Comparison of ENCODE assay signal across 8 mouse cellular contexts in genomic region chr8:70866001-70866520, GRCm38 (mm10). TPM values are rescaled to one million over a fixed set of nuclear protein-coding genes. Genes with fewer than 3 reads are reported as not detected.
DNase-seq lines count a peak whose midpoint lies in the region; ATAC-seq and TF ChIP-seq lines count a peak whose summit lies in the region.

No protein-coding gene starts in this region.

- no peaks in the 10 kb centered on the region for H3K27me3 ChIP-seq in C2C12 (ENCODE audit: control insufficient read depth, insufficient read depth, insufficient read length)
- H3K27me3 ChIP-seq in forebrain, embryonic 11.5 days (ENCODE audit: control insufficient read depth, insufficient read depth, low read length) = peaks cover 7% of the 10 kb centered on the region
- H3K27me3 ChIP-seq in liver, embryonic 12.5 days (replicated peaks) = peaks cover 42% of the 10 kb centered on the region

- no peaks in the 10 kb centered on the region for H3K79me3 ChIP-seq in C2C12 (ENCODE audit: low read depth)

- no peak for TF ChIP-seq CTCF in gastrocnemius, adult 2 months (IDR thresholded peaks at IDR 0.05)
- no peak for TF ChIP-seq CTCF in C2C12 (IDR thresholded peaks at IDR 0.05; ENCODE audit: control insufficient read depth, insufficient read depth, insufficient read length)

- H3ac ChIP-seq in C2C12 (ENCODE audit: control insufficient read depth, insufficient read length, low read depth) = peak overlapping the region; percentile 29

- WGBS in forebrain, embryonic 11.5 days = 10% methylated on average over 12 of the region's 12 CpGs
- WGBS in liver, embryonic 12.5 days (ENCODE audit: insufficient replicate concordance) = 12% methylated on average over 12 of the region's 12 CpGs

- peak overlapping the region; percentile 95 for H3K27ac ChIP-seq in gastrocnemius, adult 2 months
- peak overlapping the region; percentile 96 for H3K27ac ChIP-seq in forebrain, embryonic 11.5 days (ENCODE audit: low read depth, low read length)
- H3K27ac ChIP-seq in liver, embryonic 12.5 days = peak overlapping the region; percentile 87

- H3K4me2 ChIP-seq in forebrain, embryonic 11.5 days (ENCODE audit: low read depth, low read length, severe bottlenecking) = peak overlapping the region; percentile 97
- peak overlapping the region; percentile 81 for H3K4me2 ChIP-seq in liver, embryonic 12.5 days

- H3K9me3 ChIP-seq in forebrain, embryonic 11.5 days (ENCODE audit: control insufficient read depth, low read length) = no peaks in the 10 kb centered on the region
- no peaks in the 10 kb centered on the region for H3K9me3 ChIP-seq in liver, embryonic 12.5 days (replicated peaks)

- H3K4me1 ChIP-seq in forebrain, embryonic 11.5 days (replicated peaks; ENCODE audit: control insufficient read depth, insufficient read depth, low read length) = peaks cover 28% of the 10 kb centered on the region
- peaks cover 72% of the 10 kb centered on the region for H3K4me1 ChIP-seq in liver, embryonic 12.5 days

- H3K4me3 ChIP-seq in gastrocnemius, adult 2 months = peak overlapping the region; percentile 94
- H3K4me3 ChIP-seq in C2C12 (ENCODE audit: insufficient read depth, poor library complexity, severe bottlenecking) = no peak overlapping the region
- peak overlapping the region; percentile 17 for H3K4me3 ChIP-seq in forebrain, embryonic 11.5 days (ENCODE audit: low read depth, low read length)
- peak overlapping the region; percentile 66 for H3K4me3 ChIP-seq in liver, embryonic 12.5 days

- H3K79me2 ChIP-seq in C2C12 (ENCODE audit: control insufficient read depth, insufficient read depth) = peaks cover 6% of the 10 kb centered on the region

- no peak for DNase-seq in gastrocnemius, adult 2 months
- DNase-seq in gastrocnemius, postnatal 14 days = no peak
- DNase-seq in forebrain, embryonic 11.5 days (ENCODE audit: low spot score) = no peak
- DNase-seq in ovary, postnatal 36 days (ENCODE audit: low spot score) = no peak
- DNase-seq in B cell, adult 2 months = no peak
- DNase-seq in left cerebral cortex, postnatal 14 days (ENCODE audit: low spot score in 2 of 2) = no peak

- no peak; the same call in 1 of the 2 replicates for ATAC-seq in forebrain, embryonic 11.5 days (replicated peaks; ENCODE audit: low FRiP score)
- peak; percentile 4 for ATAC-seq in liver, embryonic 12.5 days

- H3K36me3 ChIP-seq in C2C12 (ENCODE audit: control insufficient read depth, insufficient read depth) = peaks cover 6% of the 10 kb centered on the region
- H3K36me3 ChIP-seq in forebrain, embryonic 11.5 days (ENCODE audit: control insufficient read depth, insufficient read depth, low read length) = no peaks in the 10 kb centered on the region
- H3K36me3 ChIP-seq in liver, embryonic 12.5 days = peaks cover 12% of the 10 kb centered on the region

- H3K9ac ChIP-seq in forebrain, embryonic 11.5 days (ENCODE audit: low read length) = peak overlapping the region; percentile 48
- H3K9ac ChIP-seq in liver, embryonic 12.5 days = peak overlapping the region; percentile 52

- intact Hi-C loops in gastrocnemius, adult 2 months (cut with DNase I) = no loop called here
- intact Hi-C loops in gastrocnemius, postnatal 14 days (cut with DNase I; ENCODE audit: low total_unique reads) = no loop called here
- intact Hi-C loops in left cerebral cortex, postnatal 14 days (cut with DNase I) = no loop called here

TF ChIP-seq in C2C12, 6 proteins besides CTCF, POLR2A, EP300 and RAD21:
- TF ChIP-seq FOSL1 (IDR thresholded peaks at IDR 0.05; ENCODE audit: insufficient read depth, low read length, poor library complexity, severe bottlenecking) (no peak), MYOD1 (IDR thresholded peaks at IDR 0.05; ENCODE audit: control insufficient read depth, insufficient read length, low read depth) (no peak), MAX (IDR thresholded peaks at IDR 0.05) (no peak), USF1 (IDR thresholded peaks at IDR 0.05; ENCODE audit: low read depth) (no peak), CEBPB (IDR thresholded peaks at IDR 0.05; ENCODE audit: low read depth) (no peak), MYOG (IDR thresholded peaks at IDR 0.05; ENCODE audit: control insufficient read depth, extremely low read depth, insufficient read length) (no peak)

RNA-seq across cellular contexts. Expression of gene Kcnn1, which starts 3.0 kb away (rescaled TPM):
- total RNA-seq in gastrocnemius, adult 2 months (2021) = 10 to 100 TPM; 18.1 to 21.5 TPM
- total RNA-seq in gastrocnemius, postnatal 14 days (2021) = 1 to 10 TPM; 5.4 to 6.6 TPM
- 3.2 TPM for polyA plus RNA-seq in C2C12 (2012; fragmentation: generic; extraction: Trizol)
- polyA plus RNA-seq in forebrain, embryonic 11.5 days (2014; fragmentation: Nextera tagmentation; extraction: Ambion mirVana) = 9.0 and 13.4 TPM in 2 replicates
- 0.55 and 0.72 TPM in 2 replicates for polyA plus RNA-seq in liver, embryonic 12.5 days (2016; fragmentation: Nextera tagmentation; extraction: Ambion mirVana)
- total RNA-seq in left cerebral cortex, postnatal 14 days (2021) = 10 to 100 TPM; 17.2 to 19.2 TPM

RNA-seq across cellular contexts. Expression of gene Ccdc124, which starts 7.7 kb away (rescaled TPM):
- 10 to 100 TPM; 65.6 to 73.1 TPM for total RNA-seq in gastrocnemius, adult 2 months (2021)
- 10 to 100 TPM; 50.3 to 50.9 TPM for total RNA-seq in gastrocnemius, postnatal 14 days (2021)
- 142 TPM for polyA plus RNA-seq in C2C12 (2012; fragmentation: generic; extraction: Trizol)
- 165 and 176 TPM in 2 replicates for polyA plus RNA-seq in forebrain, embryonic 11.5 days (2014; fragmentation: Nextera tagmentation; extraction: Ambion mirVana)
- polyA plus RNA-seq in liver, embryonic 12.5 days (2016; fragmentation: Nextera tagmentation; extraction: Ambion mirVana) = 78.8 and 81.1 TPM in 2 replicates
- 10 to 100 TPM; 85.4 to 87.5 TPM for total RNA-seq in left cerebral cortex, postnatal 14 days (2021)

RNA-seq across cellular contexts. Expression of gene Slc5a5, which starts 26.5 kb away (rescaled TPM):
- total RNA-seq in gastrocnemius, adult 2 months (2021) = not detected
- under 1 TPM in 1 of 2 experiments, not detected in 1; 0.08 TPM for total RNA-seq in gastrocnemius, postnatal 14 days (2021)
- polyA plus RNA-seq in C2C12 (2012; fragmentation: generic; extraction: Trizol) = 0.13 TPM
- 0.43 and 0.44 TPM in 2 replicates for polyA plus RNA-seq in forebrain, embryonic 11.5 days (2014; fragmentation: Nextera tagmentation; extraction: Ambion mirVana)
- polyA plus RNA-seq in liver, embryonic 12.5 days (2016; fragmentation: Nextera tagmentation; extraction: Ambion mirVana) = 0.08 and 0.11 TPM in 2 replicates
- 10 to 100 TPM in 1 of 2 experiments, 1 to 10 TPM in 1; 8.4 to 10.3 TPM for total RNA-seq in left cerebral cortex, postnatal 14 days (2021)

RNA-seq across cellular contexts. Expression of gene Arrdc2, which starts 26.5 kb away (rescaled TPM):
- total RNA-seq in gastrocnemius, adult 2 months (2021) = 100 to 1,000 TPM in 1 of 2 experiments, 10 to 100 TPM in 1; 66.5 to 182 TPM
- 10 to 100 TPM in 1 of 2 experiments, 1 to 10 TPM in 1; 4.8 to 71.3 TPM for total RNA-seq in gastrocnemius, postnatal 14 days (2021)
- 4.4 TPM for polyA plus RNA-seq in C2C12 (2012; fragmentation: generic; extraction: Trizol)
- 6.3 and 7.2 TPM in 2 replicates for polyA plus RNA-seq in forebrain, embryonic 11.5 days (2014; fragmentation: Nextera tagmentation; extraction: Ambion mirVana)
- 16.1 and 17.8 TPM in 2 replicates for polyA plus RNA-seq in liver, embryonic 12.5 days (2016; fragmentation: Nextera tagmentation; extraction: Ambion mirVana)
- 10 to 100 TPM; 10.2 to 17.2 TPM for total RNA-seq in left cerebral cortex, postnatal 14 days (2021)

RNA-seq across cellular contexts. Expression of gene Rpl18a, which starts 31.2 kb away (rescaled TPM):
- 1,000 to 10,000 TPM in 1 of 2 experiments, 100 to 1,000 TPM in 1; 932 to 1,039 TPM for total RNA-seq in gastrocnemius, adult 2 months (2021)
- total RNA-seq in gastrocnemius, postnatal 14 days (2021) = 1,000 to 10,000 TPM; 1,213 to 1,382 TPM
- polyA plus RNA-seq in C2C12 (2012; fragmentation: generic; extraction: Trizol) = 4,918 TPM
- polyA plus RNA-seq in forebrain, embryonic 11.5 days (2014; fragmentation: Nextera tagmentation; extraction: Ambion mirVana) = 2,879 and 3,145 TPM in 2 replicates
- polyA plus RNA-seq in liver, embryonic 12.5 days (2016; fragmentation: Nextera tagmentation; extraction: Ambion mirVana) = 3,066 and 3,170 TPM in 2 replicates
- total RNA-seq in left cerebral cortex, postnatal 14 days (2021) = 100 to 1,000 TPM; 581 to 588 TPM

Comparison
In these comparisons a context has a peak if more than half of its experiments do, and no peak if none do; other contexts are left out.
1. RNA of gene Slc5a5, which starts 26.5 kb away (total RNA-seq): 8.4 to 10.3 TPM in left cerebral cortex, postnatal 14 days; 0.08 TPM in gastrocnemius, postnatal 14 days and not detected in gastrocnemius, adult 2 months; every median in the first group is over 4 times any median in the second.
2. Peak in every context shown above with its lines, with median percentiles within 50 percentile points of each other: H3K27ac ChIP-seq.